Mouse (Mus musculus): Measurements from ENCODE around the gene Brwd1.
"Not testable (repeated sequence)": the region's sequence is repeated elsewhere in the genome, so short reads cannot be mapped to it uniquely, and the experiment has no call there.

Gene Brwd1

GRCm38 (mm10) chr16:96080524-96080923, 1.8 kb downstream of the Brwd1 start:
- no peak for DNase-seq

- DNase-seq = no peak
Observed at GRCm38 (mm10) chr16:96068364-96068763, 14.0 kb downstream of the Brwd1 start.

DNA sequence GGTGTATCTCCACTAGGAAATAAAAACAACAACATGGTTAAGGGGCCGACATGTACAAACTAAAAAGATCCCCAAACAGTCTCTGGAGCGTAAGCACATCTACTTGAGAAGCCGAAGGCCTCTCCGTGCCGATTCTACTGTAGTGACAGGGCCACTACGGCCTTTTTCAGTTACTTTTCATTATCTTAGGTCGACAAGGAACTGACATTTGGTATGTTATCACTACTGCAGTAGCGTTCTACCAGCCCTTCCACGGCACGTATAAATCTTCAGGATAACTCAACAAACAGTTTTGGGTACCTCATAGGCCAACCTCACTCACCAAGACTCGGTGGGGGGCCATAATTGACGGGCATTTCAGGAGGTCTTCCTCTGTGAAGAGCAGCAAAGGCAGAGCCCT, 16.2 kb downstream of the Brwd1 start:
- no peak for DNase-seq

DNA sequence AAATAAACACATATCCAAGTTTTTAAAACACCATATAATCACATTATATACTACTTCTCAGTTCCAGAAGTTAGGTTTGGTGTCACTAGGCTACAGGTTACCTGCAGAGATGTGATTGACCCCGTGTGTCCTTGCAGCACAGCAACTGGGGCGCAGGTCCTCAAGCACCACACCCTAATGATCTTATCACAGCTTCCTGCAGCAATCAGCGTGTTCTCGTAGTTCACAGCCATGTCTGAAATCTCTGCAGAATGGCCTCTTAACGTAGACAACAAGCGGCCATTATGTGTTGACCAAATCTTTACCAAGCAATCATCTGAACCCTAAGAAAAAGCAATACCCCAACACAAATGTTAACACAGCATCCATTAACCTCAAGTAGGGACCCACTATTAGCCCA, 17.7 kb downstream of the Brwd1 start:
- no peak for DNase-seq

DNA sequence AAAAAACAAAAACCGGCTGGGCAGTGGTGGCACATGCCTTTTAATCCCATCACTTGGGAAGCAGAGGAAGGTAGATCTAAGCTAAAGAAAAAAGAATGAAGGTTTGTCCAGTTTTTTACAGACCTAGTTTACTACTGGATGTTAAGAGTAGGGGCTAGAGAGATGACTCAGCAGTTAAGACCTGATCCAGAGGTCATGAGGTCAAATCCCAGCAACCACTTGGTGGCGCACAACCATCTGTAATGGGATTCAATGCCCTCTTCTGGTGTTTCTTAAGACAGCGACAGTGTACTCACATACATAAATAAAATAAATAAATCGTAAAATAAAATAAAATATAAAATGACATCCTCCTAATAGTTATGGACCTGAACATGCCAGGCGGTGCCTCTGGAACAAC, 38.2 kb downstream of the Brwd1 start:
- peak; percentile 49 for DNase-seq

DNA sequence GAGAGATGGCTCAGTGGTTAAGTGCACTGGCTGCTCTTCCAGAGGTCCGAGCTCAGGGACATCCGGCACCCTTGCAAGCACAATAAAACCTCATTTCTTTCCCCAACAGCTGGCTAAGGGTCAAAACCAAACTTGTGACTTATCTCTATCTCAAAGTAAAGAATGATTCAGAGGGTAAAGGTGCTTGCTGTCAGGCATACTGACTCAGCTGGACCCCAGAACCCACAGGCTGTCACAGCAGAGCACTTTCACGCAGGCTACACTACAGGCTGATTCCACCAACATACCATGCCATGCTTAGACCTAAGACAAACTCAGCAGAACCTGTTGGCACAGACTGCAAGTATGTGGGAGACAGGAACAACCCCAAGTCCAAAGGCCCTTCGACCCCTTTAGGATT, 41.6 kb downstream of the Brwd1 start:
- no peak for DNase-seq

DNA sequence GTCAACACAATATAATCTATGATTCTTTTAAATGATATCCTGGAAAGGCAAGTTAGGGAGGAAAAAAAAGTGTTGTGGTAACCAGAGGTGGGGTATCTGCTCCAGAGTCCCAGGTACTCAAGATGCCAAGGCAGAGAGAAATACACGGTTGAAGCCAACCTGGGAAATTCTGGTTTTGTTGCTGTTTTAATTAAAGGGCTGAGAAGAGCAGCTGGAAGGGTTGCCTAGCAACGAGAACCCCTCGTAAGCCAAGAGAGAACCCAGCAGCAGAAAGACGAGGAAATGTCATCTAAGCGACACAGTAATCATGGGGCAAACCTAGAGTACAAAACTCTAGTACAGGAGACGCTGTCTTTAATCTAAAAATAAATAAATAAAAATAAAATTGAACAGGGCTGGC, 42.8 kb downstream of the Brwd1 start:
- DNase-seq = no peak

GRCm38 (mm10) chr16:96034473-96034872, 47.9 kb downstream of the Brwd1 start:
- no peak for DNase-seq

DNA sequence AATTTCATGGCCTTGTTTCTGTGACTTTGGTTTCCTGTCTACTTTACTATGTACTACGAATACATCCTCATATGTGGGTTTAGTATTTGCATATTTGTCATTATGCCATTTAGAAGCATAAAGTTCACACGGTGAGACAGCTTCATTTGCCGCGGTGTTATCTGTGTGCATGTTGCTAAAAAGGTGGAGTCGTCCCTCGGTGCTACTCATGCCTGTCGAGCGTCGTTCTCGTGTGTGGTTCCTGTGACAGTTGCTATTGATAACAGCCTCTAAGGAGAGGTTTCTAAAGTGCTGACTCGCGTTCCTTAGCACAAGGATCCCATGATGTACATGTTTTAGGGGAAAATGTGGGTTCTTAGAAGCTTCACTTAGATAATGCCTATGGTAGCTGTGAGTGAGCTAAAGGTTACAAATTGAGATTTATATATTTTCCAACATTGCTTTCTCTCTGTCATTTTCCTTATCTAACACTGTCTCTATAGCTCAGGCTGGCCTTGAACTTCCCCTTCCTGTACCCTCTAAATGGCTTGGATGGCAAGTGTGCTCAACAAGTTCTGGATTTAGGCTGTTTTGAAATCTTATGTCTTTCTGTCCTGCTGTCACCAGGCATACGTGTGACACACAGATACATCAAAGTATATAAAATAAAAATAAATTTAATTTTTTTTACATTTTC, 49.8 kb downstream of the Brwd1 start:
- DNase-seq = no peak

- peak; percentile 6 for DNase-seq
Observed at GRCm38 (mm10) chr16:96030476-96031102, 51.7 kb downstream of the Brwd1 start.

GRCm38 (mm10) chr16:96026256-96026655, 56.1 kb downstream of the Brwd1 start:
- no peak for DNase-seq

DNA sequence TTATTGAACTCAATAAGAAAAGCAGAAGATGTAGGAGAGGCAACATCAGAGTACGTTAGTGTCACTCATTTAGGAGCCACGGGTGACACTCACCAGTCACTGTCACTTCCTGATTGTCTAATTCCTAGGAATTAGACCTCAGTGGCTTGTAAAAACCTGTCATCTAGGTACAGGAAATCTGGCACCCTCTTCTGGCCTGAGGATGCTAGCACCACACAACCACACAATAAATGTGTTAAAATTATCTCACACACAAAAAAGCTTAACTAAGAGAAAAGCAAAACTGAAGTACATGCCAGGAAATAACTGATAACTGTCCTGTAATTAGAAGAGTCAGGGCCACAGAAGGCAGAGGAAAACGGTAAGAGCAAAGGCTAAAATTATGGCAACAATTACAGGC, 57.1 kb downstream of the Brwd1 start:
- DNase-seq = no peak

- DNase-seq = no peak
Observed at GRCm38 (mm10) chr16:96021045-96021444, 61.3 kb downstream of the Brwd1 start.

DNA sequence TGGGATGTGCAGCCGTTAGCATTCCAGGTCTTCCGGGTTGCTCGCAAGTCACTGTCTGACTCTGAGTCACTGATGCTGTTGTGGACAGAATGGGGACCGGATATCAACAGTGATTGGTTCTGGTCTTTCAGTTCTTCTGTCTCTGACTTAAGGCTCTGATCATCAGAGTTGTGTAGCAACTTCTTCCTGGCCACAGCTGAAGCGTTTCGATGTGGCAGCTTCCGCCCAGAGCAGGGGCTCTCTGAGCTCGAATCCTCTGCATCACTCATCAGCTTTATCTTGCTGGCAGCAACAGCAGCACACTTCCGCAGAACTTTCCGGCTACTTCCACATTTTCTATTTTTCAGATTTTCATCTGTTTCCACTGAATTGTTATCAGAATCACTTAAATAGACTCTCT, 73.2 kb downstream of the Brwd1 start:
- not testable (repeated sequence) for DNase-seq

- DNase-seq = not testable (repeated sequence)
Observed at GRCm38 (mm10) chr16:96004278-96004677, 78.0 kb downstream of the Brwd1 start.

- no peak for DNase-seq
Observed at GRCm38 (mm10) chr16:95999291-95999690, 83.0 kb downstream of the Brwd1 start.

DNA sequence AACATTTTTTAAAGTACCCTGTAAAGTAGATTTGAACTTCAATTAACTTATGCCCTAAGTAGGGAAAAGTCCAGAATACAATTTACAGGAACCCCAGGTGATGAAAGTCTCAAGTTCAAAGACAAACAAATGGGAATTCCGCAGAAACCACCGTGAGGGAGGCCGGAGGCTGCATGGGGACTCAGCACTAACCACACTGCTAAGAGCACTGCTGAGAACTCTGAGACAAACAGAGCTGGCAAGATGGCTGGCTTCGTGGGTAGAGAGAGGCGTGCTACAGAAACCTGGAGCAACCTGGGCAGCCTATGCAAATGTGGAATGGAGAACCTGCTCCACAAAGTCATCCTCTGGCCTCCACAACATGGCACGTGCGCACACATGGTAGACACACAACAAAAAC, 86.2 kb downstream of the Brwd1 start:
- no peak for DNase-seq

DNA sequence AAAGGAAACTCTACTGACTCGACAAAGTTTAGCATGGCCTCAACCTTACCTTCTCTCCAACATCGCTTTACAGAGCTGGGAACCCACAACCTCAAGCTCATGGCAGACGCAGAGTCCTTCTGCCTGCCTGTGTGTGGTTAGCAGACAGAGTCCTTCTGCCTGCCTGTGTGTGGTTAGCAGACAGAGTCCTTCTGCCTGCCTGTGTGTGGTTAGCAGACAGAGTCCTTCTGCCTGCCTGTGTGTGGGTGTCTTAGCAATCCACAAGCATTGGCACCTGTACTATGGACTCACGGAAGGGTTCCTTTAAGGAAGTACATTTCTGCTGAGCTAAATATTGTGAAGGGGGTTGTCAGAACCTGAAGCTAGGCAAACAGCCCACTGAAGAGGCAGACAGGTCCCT, 87.8 kb downstream of the Brwd1 start:
- not testable (repeated sequence) for DNase-seq

- no peak for DNase-seq
Observed at GRCm38 (mm10) chr16:95992596-95992995, 89.7 kb downstream of the Brwd1 start.

- no peak for DNase-seq
Observed at GRCm38 (mm10) chr16:95991122-95991900, 91.0 kb downstream of the Brwd1 start.

DNA sequence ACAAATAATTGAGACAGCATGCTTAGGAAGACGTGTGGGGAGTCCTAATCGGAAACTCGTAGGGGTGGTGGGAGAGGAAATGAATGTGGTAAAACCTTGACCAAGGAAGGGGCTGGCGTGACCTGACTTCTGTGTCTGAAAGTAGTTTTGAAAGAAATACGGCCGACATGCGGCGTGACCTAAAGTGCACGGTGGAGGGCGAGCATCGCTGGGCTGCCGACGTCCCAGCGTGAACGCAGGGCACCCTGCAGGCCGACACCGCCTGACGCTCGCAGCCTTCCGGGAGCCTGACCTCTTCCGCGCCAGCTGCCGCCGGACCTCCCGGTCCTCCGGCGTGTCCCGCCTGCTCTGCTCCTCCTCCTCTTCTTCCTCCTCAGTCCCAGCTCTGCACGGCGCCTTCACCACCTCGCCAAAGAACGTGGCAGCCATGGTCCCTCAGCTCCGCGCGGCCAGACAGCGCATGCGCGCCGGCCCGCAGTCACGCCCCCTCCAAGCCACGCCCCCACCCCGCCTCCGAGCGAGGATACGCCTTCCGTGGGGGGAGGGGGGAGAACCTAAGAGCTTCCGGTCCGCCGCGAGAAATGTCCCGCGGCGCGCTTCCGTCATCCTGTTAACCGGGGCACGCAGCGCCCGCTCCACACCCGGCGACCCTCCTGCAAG, 91.7 kb downstream of the Brwd1 start, which contains the start of gene Psmg1:
Gene Psmg1 (minus strand): TSS at position 499 of the 660 bp plus-strand sequence.
- peak; percentile 91 for DNase-seq

- no peak for DNase-seq
Observed at GRCm38 (mm10) chr16:95984911-95985310, 97.4 kb downstream of the Brwd1 start.

GRCm38 (mm10) chr16:95983601-95984000, 98.7 kb downstream of the Brwd1 start:
- DNase-seq = no peak
